Mouse (Mus musculus): ENCODE results near the gene Mbnl1. TPM values are rescaled to one million over a fixed set of nuclear protein-coding genes. Genes with fewer than 3 reads are reported as not detected.
"Not testable (repeated sequence)": the region's sequence is repeated elsewhere in the genome, so short reads cannot be mapped to it uniquely, and the experiment has no call there.

Mbnl1 gene
- total RNA-seq, 2 experiments from 2014 or later, result 142 to 145 TPM

DNA sequence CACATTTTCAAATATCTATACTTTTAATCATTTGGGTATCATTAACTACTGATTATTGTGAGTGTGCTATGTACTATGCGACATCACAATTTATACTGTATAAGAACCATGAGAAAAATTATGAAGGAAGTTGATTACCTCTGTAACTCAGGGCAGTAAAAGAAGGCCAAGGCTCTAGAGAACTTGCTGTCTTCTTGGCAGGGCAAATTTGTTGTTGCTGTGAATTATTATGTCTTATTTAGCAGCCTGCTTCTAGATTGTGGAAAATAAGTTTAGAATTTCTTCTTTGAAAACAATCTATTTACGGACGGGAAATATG lies 2.0 kb downstream of the Mbnl1 start:
- TF ChIP-seq CTCF (IDR thresholded peaks at IDR 0.05), result no peak
- Histone ChIP-seq H3K4me3 (no peak overlapping the region), H3K27ac (peak overlapping the region; percentile 20; the same call in 1 of the 2 replicates)
- intact Hi-C loops (cut with DNase I), result no loop called here
- no peak for DNase-seq (ENCODE audit: extremely low spot score in 1 of 2, low spot score in 2 of 2)

DNA sequence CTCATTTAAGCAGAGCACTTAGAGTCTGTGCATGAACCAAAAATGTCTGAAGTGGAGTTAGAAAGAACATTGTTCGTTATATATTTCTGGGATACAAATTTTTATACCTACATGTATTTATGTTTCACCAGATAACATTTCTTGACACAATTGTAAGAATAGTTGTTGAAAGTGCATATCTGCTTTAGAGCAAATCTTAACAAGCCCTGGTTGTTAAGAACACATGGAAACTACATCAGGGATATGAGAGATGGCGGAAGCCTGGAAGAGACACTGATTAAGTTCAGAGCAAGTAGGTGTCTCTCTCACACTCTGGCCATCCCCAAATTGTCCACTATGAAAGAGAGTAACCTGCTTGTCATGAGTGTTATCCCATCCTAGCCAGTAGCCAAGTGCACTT lies 2.4 kb downstream of the Mbnl1 start:
- Histone ChIP-seq H3K4me3 (no peak overlapping the region), H3K27ac (no peak overlapping the region; the same call in 1 of the 2 replicates)
- no peak for DNase-seq (ENCODE audit: extremely low spot score in 1 of 2, low spot score in 2 of 2)
- TF ChIP-seq CTCF (IDR thresholded peaks at IDR 0.05), result no peak
- intact Hi-C loops (cut with DNase I), result no loop called here

DNA sequence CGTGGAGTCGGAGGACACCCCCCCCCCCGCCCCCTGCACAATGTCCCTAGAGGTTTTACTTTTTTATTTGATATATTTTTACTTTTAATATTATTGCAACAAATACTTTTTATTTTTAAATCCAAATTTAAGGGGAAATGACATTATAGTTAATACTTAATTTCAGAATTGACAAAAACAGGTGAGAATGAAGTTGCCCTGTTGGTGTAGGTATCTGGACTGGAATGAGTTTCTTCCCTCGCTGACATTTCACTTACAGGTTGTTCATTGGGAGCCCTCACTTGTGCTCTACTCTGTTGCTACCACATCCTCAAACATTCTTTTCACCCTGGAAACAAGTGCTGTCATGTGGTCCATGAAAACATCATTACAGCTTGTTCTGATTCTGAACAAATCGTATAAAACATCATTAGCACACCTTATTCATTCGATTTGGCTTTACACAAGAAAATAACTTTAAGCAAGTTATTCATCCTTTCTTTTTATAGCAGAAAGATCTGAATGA lies 4.2 kb downstream of the Mbnl1 start:
- Histone ChIP-seq H3K4me3 (no peak overlapping the region), H3K27ac (no peak overlapping the region)
- TF ChIP-seq CTCF (IDR thresholded peaks at IDR 0.05), result no peak
- no peak for DNase-seq (ENCODE audit: extremely low spot score in 1 of 2, low spot score in 2 of 2)
- intact Hi-C loops (cut with DNase I), result no loop called here

DNA sequence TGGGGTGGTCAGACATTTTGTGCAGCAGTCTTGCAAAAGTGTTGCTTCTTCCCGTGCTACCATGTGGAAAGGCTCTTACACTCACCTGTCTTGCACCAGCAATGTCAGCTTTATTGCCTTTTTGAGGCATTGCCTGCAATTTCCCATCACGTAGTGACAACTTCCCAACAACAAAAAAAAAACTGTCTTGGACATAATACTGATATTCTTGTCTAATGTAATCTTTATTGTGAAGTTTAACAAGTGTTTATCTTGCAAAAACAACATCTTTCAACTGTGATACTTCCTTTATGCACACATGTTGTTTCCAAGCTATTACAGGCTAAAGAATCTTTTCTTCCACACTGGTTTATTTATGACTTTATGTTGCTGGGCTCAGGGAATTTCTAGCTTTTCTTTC lies 5.8 kb downstream of the Mbnl1 start:
- no peak for TF ChIP-seq CTCF (IDR thresholded peaks at IDR 0.05)
- no peak overlapping the region for H3K4me3 ChIP-seq
- no peak overlapping the region for H3K27ac ChIP-seq
- intact Hi-C loops (cut with DNase I), result no loop called here
- DNase-seq (ENCODE audit: extremely low spot score in 1 of 2, low spot score in 2 of 2), result no peak

DNA sequence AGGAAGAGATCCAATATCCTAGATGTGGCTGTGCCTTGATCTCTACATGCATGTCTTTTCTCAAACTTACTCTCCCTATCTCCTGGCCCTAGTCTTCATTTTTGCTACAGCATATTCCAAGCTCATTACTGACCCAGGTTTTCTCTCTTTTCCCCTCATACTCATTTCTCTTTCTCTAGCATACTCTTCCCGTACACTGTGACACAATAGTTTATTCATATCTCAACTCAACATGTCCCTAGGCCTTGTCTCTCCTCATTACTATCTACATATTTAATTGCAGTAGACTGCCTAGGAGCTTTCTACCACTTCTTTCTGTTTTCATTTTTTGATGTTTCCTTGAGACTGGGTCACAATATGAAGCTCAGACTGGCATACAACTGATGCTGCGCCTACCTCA lies 8.1 kb downstream of the Mbnl1 start:
- no peak overlapping the region for H3K27ac ChIP-seq
- TF ChIP-seq CTCF (IDR thresholded peaks at IDR 0.05), result no peak
- intact Hi-C loops (cut with DNase I), result no loop called here
- DNase-seq (ENCODE audit: extremely low spot score in 1 of 2, low spot score in 2 of 2), result no peak
- no peak overlapping the region for H3K4me3 ChIP-seq

DNA sequence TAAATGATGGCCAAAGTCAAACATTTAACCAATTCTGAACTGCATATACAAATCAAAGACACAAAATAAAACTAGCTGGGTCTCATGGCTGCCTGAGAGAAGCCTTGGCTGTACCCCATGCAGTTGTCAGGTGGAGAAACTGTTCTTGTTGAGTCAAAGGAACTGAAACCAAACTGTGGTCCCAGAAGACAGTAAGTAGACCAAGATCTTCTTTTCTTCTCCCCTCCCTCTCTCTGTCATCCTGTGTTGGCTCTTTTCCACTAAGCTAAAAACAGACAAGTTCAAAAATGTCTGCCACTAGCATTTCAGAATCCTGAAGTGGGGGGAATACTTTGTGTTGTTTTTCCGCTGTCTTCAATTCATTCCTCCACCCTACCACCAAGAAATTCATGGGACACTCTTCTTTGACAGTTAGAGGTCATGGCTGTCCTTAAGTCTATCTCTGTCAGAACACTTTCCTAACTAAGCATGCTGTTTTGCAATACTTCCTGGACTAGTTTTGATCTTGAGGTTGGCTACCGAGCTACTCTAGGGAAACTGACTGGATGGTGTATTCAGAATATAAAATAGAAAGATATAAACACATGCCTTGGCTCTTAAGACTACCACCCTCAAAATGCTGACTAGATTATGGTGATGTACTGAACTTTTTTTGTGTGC lies 9.2 kb downstream of the Mbnl1 start:
- intact Hi-C loops (cut with DNase I), result no loop called here
- Histone ChIP-seq H3K4me3 (no peak overlapping the region), H3K27ac (no peak overlapping the region)
- TF ChIP-seq CTCF (IDR thresholded peaks at IDR 0.05), result no peak
- DNase-seq (ENCODE audit: extremely low spot score in 1 of 2, low spot score in 2 of 2), result no peak

DNA sequence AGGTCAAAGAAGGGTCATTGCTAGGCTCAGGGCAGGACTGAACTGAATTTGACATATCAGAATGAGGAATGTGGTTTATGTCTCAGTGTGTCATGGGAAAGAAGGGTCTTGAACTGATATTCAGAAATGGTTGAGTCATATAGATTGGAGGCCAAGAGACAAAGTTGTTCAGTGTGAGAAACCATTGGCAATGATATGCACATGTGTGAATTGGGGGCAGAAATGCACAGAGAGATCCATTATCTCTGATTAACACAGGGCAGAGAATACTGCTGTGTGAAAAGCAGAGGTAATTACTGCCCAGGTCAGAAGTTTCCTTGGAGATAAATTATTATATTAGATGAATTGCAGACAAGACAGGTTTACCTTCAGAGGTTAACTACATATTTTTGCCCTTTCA lies 10.7 kb downstream of the Mbnl1 start:
- H3K27ac ChIP-seq, result no peak overlapping the region

DNA sequence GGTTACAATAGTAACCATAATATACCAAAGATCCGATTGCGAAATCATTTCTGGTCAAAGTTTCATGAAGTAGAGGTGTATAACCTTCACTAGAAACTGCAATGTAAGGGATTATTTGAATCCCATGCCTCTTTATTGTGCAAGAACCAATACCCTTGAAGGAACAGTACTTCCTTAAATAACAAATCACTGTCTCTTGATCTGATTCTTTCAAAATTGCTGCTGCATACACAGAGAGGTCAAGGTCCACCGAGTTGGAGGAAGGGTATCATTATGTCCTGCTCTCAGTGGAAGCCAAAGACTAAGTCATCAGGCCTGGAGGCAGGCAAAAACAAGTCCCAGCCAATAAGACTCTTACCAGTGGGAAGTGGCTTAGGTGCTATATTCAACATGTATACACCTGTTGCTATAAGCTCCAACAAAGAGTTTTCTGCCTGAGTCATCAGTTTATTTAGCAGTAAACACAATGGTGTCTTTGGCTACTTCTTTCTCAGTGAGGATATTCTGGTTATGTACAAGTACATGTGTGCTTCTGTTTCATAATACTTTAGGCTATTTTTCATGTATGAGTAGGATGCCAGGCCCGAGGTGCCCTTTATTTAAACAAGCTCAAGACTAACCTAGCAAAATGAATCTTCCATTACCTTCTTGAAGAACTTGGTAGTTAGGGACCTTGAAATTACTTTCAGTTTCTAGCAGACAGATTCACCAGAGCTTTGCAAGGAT lies 13.5 kb downstream of the Mbnl1 start:
- Histone ChIP-seq H3K27ac (no peak overlapping the region), H3K4me3 (no peak overlapping the region)
- intact Hi-C loops (cut with DNase I), result no loop called here
- TF ChIP-seq CTCF (IDR thresholded peaks at IDR 0.05), result no peak
- DNase-seq (ENCODE audit: extremely low spot score in 1 of 2, low spot score in 2 of 2), result no peak

More for the DNA sequence above, 10.7 kb downstream of the Mbnl1 start:
- TF ChIP-seq CTCF (IDR thresholded peaks at IDR 0.05), result no peak
- no peak for DNase-seq (ENCODE audit: extremely low spot score in 1 of 2, low spot score in 2 of 2)
- H3K4me3 ChIP-seq, result no peak overlapping the region
- intact Hi-C loops (cut with DNase I), result no loop called here

DNA sequence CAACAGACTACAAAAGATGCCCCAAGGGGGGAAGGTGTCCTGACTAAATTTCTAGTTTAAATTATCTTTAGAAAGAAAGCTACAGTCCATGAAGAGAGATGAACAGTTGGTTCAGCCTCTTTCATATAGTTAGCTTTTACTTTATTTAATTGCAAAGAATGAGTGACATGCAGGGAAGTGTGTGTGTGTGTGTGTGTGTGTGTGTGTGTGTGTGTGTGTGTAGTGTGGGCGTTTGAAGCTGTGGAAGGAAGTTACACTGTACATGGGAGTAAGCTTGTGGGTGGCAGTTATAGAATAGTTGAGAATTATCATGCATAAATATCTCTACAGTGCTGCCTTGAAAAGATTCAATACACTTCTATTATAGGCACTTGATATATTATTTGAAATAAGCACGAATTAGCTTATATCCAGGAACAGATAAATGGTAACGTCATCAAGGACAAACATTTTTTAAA lies 14.1 kb downstream of the Mbnl1 start:
- TF ChIP-seq CTCF (IDR thresholded peaks at IDR 0.05), result no peak
- intact Hi-C loops (cut with DNase I), result no loop called here
- DNase-seq (ENCODE audit: extremely low spot score in 1 of 2, low spot score in 2 of 2), result no peak
- no peak overlapping the region for H3K4me3 ChIP-seq
- no peak overlapping the region for H3K27ac ChIP-seq

DNA sequence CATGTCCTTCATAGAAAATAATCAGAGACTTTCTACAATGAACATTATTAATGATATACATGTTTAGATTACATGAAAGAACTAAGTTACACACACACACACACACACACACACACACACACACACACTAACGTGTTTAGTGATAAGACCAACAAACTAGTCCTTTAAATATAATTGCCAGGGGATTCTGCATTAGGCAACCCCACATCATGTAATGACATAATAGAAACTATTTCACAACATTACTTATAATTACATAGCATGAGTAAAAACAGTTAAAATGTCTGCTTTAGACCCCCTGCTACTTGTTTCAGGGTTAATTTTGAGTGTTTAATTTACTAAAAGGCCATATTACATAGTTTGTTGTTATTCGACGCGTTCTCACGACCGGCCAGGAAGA lies 16.9 kb downstream of the Mbnl1 start:
- no peak overlapping the region for H3K27ac ChIP-seq
- intact Hi-C loops (cut with DNase I), result no loop called here
- no peak for TF ChIP-seq CTCF (IDR thresholded peaks at IDR 0.05)
- H3K4me3 ChIP-seq, result no peak overlapping the region
- DNase-seq (ENCODE audit: extremely low spot score in 1 of 2, low spot score in 2 of 2), result no peak

DNA sequence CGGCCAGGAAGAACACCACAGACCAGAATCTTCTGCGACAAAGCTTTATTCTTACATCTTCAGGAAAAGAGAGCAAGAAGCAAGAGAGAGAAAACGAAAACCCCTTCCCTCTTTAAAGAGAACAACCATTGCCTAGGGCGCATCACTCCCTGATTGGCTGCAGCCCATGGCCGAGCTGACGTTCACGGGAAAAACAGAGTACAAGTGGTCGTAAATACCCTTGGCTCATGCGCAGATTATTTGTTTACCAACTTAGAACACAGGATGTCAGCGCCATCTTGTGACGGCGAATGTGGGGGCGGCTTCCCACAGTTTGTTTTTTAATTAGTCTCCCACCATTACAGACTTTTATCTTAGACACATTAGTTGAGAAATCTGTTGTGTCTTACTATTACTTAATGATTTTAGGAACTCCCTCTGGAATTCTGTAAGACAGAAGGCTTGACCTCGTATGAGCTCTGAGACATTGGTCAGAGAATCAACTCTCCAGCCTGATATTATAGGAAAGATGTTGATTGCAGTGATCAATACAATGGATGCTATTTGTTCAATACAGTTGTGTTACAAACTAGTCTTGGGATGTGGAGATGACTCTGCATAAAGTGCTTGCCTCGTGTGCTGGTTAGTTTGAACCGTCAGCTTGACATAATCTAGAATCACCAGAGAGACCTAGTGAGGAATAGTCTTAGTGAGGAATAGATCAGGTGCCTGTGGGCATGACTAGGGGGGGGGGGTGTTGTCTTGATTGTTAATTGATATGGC lies 22.3 kb downstream of the Mbnl1 start:
- intact Hi-C loops (cut with DNase I); H3K4me3 ChIP-seq; DNase-seq (ENCODE audit: extremely low spot score in 1 of 2, low spot score in 2 of 2); H3K27ac ChIP-seq: not testable (repeated sequence)

DNA sequence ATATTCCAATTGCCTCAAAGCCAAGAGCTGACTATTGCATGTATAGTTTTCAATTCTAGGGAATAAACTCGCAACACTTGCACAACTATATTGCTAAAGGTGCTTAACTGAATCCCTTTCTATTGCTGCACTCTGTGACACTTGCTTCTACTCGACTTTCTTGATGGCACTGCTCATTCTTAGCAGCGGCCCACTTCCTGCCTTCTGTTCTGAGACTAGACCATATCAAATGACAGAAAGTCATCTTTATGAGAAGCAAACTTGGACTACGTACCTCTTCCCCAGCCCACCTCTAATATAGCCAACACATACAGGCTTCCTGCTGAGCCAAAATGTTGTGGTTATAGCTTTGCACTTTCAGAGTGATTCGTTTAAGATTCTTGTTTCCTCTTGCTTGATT lies 23.6 kb downstream of the Mbnl1 start:
- TF ChIP-seq CTCF (IDR thresholded peaks at IDR 0.05), result no peak
- no peak for DNase-seq (ENCODE audit: extremely low spot score in 1 of 2, low spot score in 2 of 2)
- Histone ChIP-seq H3K4me3 (no peak overlapping the region), H3K27ac (no peak overlapping the region)
- intact Hi-C loops (cut with DNase I), result no loop called here

Data from left cerebral cortex, adult 2 months (tissue).